Mouse (Mus musculus) heart, postnatal 25 days (tissue): ENCODE measurements at regions not wholly inside any gene's neighbourhood (a gene's known extent, or its start where the extent isn't known, plus 50 kb on each side); places are given as distances from the start of the nearest gene placed in this dataset.

ENCODE experiments used
- DNase-seq: peaks from one replicate; pipeline ENCODE4 v3.0.0; 2022; ENCODE audit warnings: low spot score
- intact Hi-C: fragments of 180-260 bp; cut with DNase I; formaldehyde crosslinking; loops from one replicate; pipeline ENCODE4 v1.15.1; 2025

GRCm38 (mm10) chr15:86875721-86876309 lies 661.6 kb downstream of the Tbc1d22a start:
- no peak for DNase-seq
- intact Hi-C loops, result no loop called here

GRCm38 (mm10) chr15:86896974-86897373 lies 647.1 kb upstream of the Fam19a5 start:
- intact Hi-C loops, result no loop called here
- DNase-seq, result no peak

- no peak for DNase-seq
- intact Hi-C loops, result no loop called here
Measured at GRCm38 (mm10) chr15:86899961-86900360, 644.1 kb upstream of the Fam19a5 start.

- intact Hi-C loops, result no loop called here
- DNase-seq, result no peak
Measured at GRCm38 (mm10) chr15:86903006-86903405, 641.1 kb upstream of the Fam19a5 start.

- intact Hi-C loops, result no loop called here
- DNase-seq, result no peak
Measured at GRCm38 (mm10) chr15:86913276-86913675, 630.8 kb upstream of the Fam19a5 start.

GRCm38 (mm10) chr15:86917891-86918290 lies 626.2 kb upstream of the Fam19a5 start:
- no peak for DNase-seq
- intact Hi-C loops, result no loop called here

- intact Hi-C loops, result no loop called here
- no peak for DNase-seq
Measured at GRCm38 (mm10) chr15:86919704-86920103, 624.4 kb upstream of the Fam19a5 start.

- intact Hi-C loops, result no loop called here
Measured at GRCm38 (mm10) chr15:86920185-86920584, 623.9 kb upstream of the Fam19a5 start.

GRCm38 (mm10) chr15:86921401-86921800 lies 622.7 kb upstream of the Fam19a5 start:
- intact Hi-C loops, result no loop called here
- DNase-seq, result no peak

More at GRCm38 (mm10) chr15:86920185-86920584, 623.9 kb upstream of the Fam19a5 start:
- DNase-seq, result no peak

- intact Hi-C loops, result no loop called here
- DNase-seq, result no peak
Measured at GRCm38 (mm10) chr15:86925081-86925749, 618.9 kb upstream of the Fam19a5 start.

GRCm38 (mm10) chr15:86932345-86933075 lies 611.6 kb upstream of the Fam19a5 start:
- intact Hi-C loops, result no loop called here
- no peak for DNase-seq

- no peak for DNase-seq
- intact Hi-C loops, result no loop called here
Measured at GRCm38 (mm10) chr15:86937364-86937763, 606.7 kb upstream of the Fam19a5 start.

GRCm38 (mm10) chr15:86944529-86944928 lies 599.6 kb upstream of the Fam19a5 start:
- intact Hi-C loops, result no loop called here
- DNase-seq, result no peak

- intact Hi-C loops, result no loop called here
- no peak for DNase-seq
Measured at GRCm38 (mm10) chr15:86952593-86952992, 591.5 kb upstream of the Fam19a5 start.

- intact Hi-C loops, result no loop called here
- no peak for DNase-seq
Measured at GRCm38 (mm10) chr15:86957872-86958271, 586.2 kb upstream of the Fam19a5 start.

- intact Hi-C loops, result loop anchor here (10.0 kb wide), 1 partner anchor 152 kb away; no protein-coding TSS in a partner anchor
- DNase-seq, result no peak
Measured at GRCm38 (mm10) chr15:86962921-86963320, 581.2 kb upstream of the Fam19a5 start.

- intact Hi-C loops, result loop anchor here (10.0 kb wide), 1 partner anchor 151 kb away; no protein-coding TSS in a partner anchor
- no peak for DNase-seq
Measured at GRCm38 (mm10) chr15:86963486-86963885, 580.6 kb upstream of the Fam19a5 start.

- intact Hi-C loops, result no loop called here
- DNase-seq, result peak; percentile 1
Measured at GRCm38 (mm10) chr15:86971436-86971835, 572.7 kb upstream of the Fam19a5 start.

- no peak for DNase-seq
- intact Hi-C loops, result no loop called here
Measured at GRCm38 (mm10) chr15:86996196-86996595, 547.9 kb upstream of the Fam19a5 start.

- intact Hi-C loops, result no loop called here
- peak; percentile 2 for DNase-seq
Measured at GRCm38 (mm10) chr15:87018978-87019377, 525.1 kb upstream of the Fam19a5 start.

- DNase-seq, result no peak
- intact Hi-C loops, result no loop called here
Measured at GRCm38 (mm10) chr15:87045971-87046370, 498.1 kb upstream of the Fam19a5 start.
